Mouse (Mus musculus): Measurements from ENCODE around the gene Cd37. TPM values are rescaled to one million over a fixed set of nuclear protein-coding genes. Genes with fewer than 3 reads are reported as not detected.

The Cd37 gene
- 412 and 423 TPM in 2 replicates for polyA plus RNA-seq (2012; rRNA removed)

- DNase-seq, result peak; percentile 79
- Histone ChIP-seq H3K27me3 (ENCODE audit: control insufficient read depth, insufficient read depth, low read length) (no peaks in the 10 kb centered on the region), H3K36me3 (ENCODE audit: control insufficient read depth, insufficient read depth, low read length) (no peaks in the 10 kb centered on the region), H3K27ac (ENCODE audit: control insufficient read depth, insufficient read depth, low read length) (peak within 1 kb of the TSS; percentile 85), H3K4me3 (ENCODE audit: control insufficient read depth, insufficient read depth, low read length) (peak within 1 kb of the TSS; percentile 84), H3K4me1 (replicated peaks; ENCODE audit: control insufficient read depth, insufficient read depth, low read length) (peaks cover 24% of the 10 kb centered on the region)
- 4% methylated on average over 20 of the region's 20 CpGs for WGBS
- no peak for TF ChIP-seq POLR2A (IDR thresholded peaks at IDR 0.05; ENCODE audit: control insufficient read depth, extremely low read depth, insufficient read depth, low read length, poor library complexity)
- no peak for TF ChIP-seq CTCF (IDR thresholded peaks at IDR 0.05; ENCODE audit: borderline replicate concordance, control insufficient read depth, extremely low read depth, insufficient read depth, low read length, poor library complexity)
Observed at GRCm38 (mm10) chr7:45238723-45239496, at the start of gene Cd37. Gene Cd37 (minus strand): TSS chr7:45239115.

GRCm38 (mm10) chr7:45286486-45286885, 47.6 kb upstream of the Cd37 start:
- Histone ChIP-seq H3K27me3 (ENCODE audit: control insufficient read depth, insufficient read depth, low read length) (no peaks in the 10 kb centered on the region), H3K36me3 (ENCODE audit: control insufficient read depth, insufficient read depth, low read length) (no peaks in the 10 kb centered on the region), H3K27ac (ENCODE audit: control insufficient read depth, insufficient read depth, low read length) (no peak overlapping the region), H3K4me3 (ENCODE audit: control insufficient read depth, insufficient read depth, low read length) (no peak overlapping the region), H3K4me1 (replicated peaks; ENCODE audit: control insufficient read depth, insufficient read depth, low read length) (no peaks in the 10 kb centered on the region)
- no peak for DNase-seq
- 92% methylated on average over 13 of the region's 13 CpGs for WGBS
- TF ChIP-seq CTCF (IDR thresholded peaks at IDR 0.05; ENCODE audit: borderline replicate concordance, control insufficient read depth, extremely low read depth, insufficient read depth, low read length, poor library complexity) (no peak), POLR2A (IDR thresholded peaks at IDR 0.05; ENCODE audit: control insufficient read depth, extremely low read depth, insufficient read depth, low read length, poor library complexity) (no peak)

GRCm38 (mm10) chr7:45277136-45277760, 38.3 kb upstream of the Cd37 start, which contains the start of gene Slc6a21:
Gene Slc6a21 (plus strand): TSS chr7:45277513.
- WGBS, result 7% methylated on average over 44 of the region's 44 CpGs
- Histone ChIP-seq H3K27me3 (ENCODE audit: control insufficient read depth, insufficient read depth, low read length) (no peaks in the 10 kb centered on the region), H3K4me3 (ENCODE audit: control insufficient read depth, insufficient read depth, low read length) (peak within 1 kb of the TSS; percentile 23), H3K27ac (ENCODE audit: control insufficient read depth, insufficient read depth, low read length) (no peak within 1 kb of the TSS), H3K36me3 (ENCODE audit: control insufficient read depth, insufficient read depth, low read length) (no peaks in the 10 kb centered on the region), H3K4me1 (replicated peaks; ENCODE audit: control insufficient read depth, insufficient read depth, low read length) (peaks cover 10% of the 10 kb centered on the region)
- peak; percentile 77 for DNase-seq
- TF ChIP-seq POLR2A (IDR thresholded peaks at IDR 0.05; ENCODE audit: control insufficient read depth, extremely low read depth, insufficient read depth, low read length, poor library complexity) (no peak), CTCF (IDR thresholded peaks at IDR 0.05; ENCODE audit: borderline replicate concordance, control insufficient read depth, extremely low read depth, insufficient read depth, low read length, poor library complexity) (peak; percentile 96)

GRCm38 (mm10) chr7:45273672-45274071, 34.8 kb upstream of the Cd37 start:
- WGBS, result 91% methylated on average over 8 of the region's 8 CpGs
- no peak for DNase-seq
- no peaks in the 10 kb centered on the region for H3K27me3 ChIP-seq (ENCODE audit: control insufficient read depth, insufficient read depth, low read length)
- no peak for TF ChIP-seq CTCF (IDR thresholded peaks at IDR 0.05; ENCODE audit: borderline replicate concordance, control insufficient read depth, extremely low read depth, insufficient read depth, low read length, poor library complexity)
- no peak for TF ChIP-seq POLR2A (IDR thresholded peaks at IDR 0.05; ENCODE audit: control insufficient read depth, extremely low read depth, insufficient read depth, low read length, poor library complexity)
- H3K4me3 ChIP-seq (ENCODE audit: control insufficient read depth, insufficient read depth, low read length), result no peak overlapping the region
- peaks cover 10% of the 10 kb centered on the region for H3K4me1 ChIP-seq (replicated peaks; ENCODE audit: control insufficient read depth, insufficient read depth, low read length)
- no peak overlapping the region for H3K27ac ChIP-seq (ENCODE audit: control insufficient read depth, insufficient read depth, low read length)
- no peaks in the 10 kb centered on the region for H3K36me3 ChIP-seq (ENCODE audit: control insufficient read depth, insufficient read depth, low read length)

GRCm38 (mm10) chr7:45272786-45273412, 34.0 kb upstream of the Cd37 start:
- Histone ChIP-seq H3K27me3 (ENCODE audit: control insufficient read depth, insufficient read depth, low read length) (no peaks in the 10 kb centered on the region), H3K4me1 (replicated peaks; ENCODE audit: control insufficient read depth, insufficient read depth, low read length) (peaks cover 10% of the 10 kb centered on the region), H3K4me3 (ENCODE audit: control insufficient read depth, insufficient read depth, low read length) (no peak overlapping the region), H3K36me3 (ENCODE audit: control insufficient read depth, insufficient read depth, low read length) (no peaks in the 10 kb centered on the region), H3K27ac (ENCODE audit: control insufficient read depth, insufficient read depth, low read length) (no peak overlapping the region)
- TF ChIP-seq CTCF (IDR thresholded peaks at IDR 0.05; ENCODE audit: borderline replicate concordance, control insufficient read depth, extremely low read depth, insufficient read depth, low read length, poor library complexity) (no peak), POLR2A (IDR thresholded peaks at IDR 0.05; ENCODE audit: control insufficient read depth, extremely low read depth, insufficient read depth, low read length, poor library complexity) (no peak)
- no peak for DNase-seq
- 86% methylated on average over 10 of the region's 10 CpGs for WGBS

GRCm38 (mm10) chr7:45265518-45265917, 26.6 kb upstream of the Cd37 start:
- Histone ChIP-seq H3K4me1 (replicated peaks; ENCODE audit: control insufficient read depth, insufficient read depth, low read length) (no peaks in the 10 kb centered on the region), H3K36me3 (ENCODE audit: control insufficient read depth, insufficient read depth, low read length) (no peaks in the 10 kb centered on the region), H3K27me3 (ENCODE audit: control insufficient read depth, insufficient read depth, low read length) (no peaks in the 10 kb centered on the region), H3K27ac (ENCODE audit: control insufficient read depth, insufficient read depth, low read length) (no peak overlapping the region), H3K4me3 (ENCODE audit: control insufficient read depth, insufficient read depth, low read length) (no peak overlapping the region)
- TF ChIP-seq POLR2A (IDR thresholded peaks at IDR 0.05; ENCODE audit: control insufficient read depth, extremely low read depth, insufficient read depth, low read length, poor library complexity) (no peak), CTCF (IDR thresholded peaks at IDR 0.05; ENCODE audit: borderline replicate concordance, control insufficient read depth, extremely low read depth, insufficient read depth, low read length, poor library complexity) (no peak)
- DNase-seq, result no peak
- 91% methylated on average over 1 of the region's 1 CpGs for WGBS
